Mouse (Mus musculus): ENCODE measurements around the gene Gm9972. TPM values are rescaled to one million over a fixed set of nuclear protein-coding genes. Genes with fewer than 3 reads are reported as not detected.

Gene Gm9972
- total RNA-seq, 2 experiments from 2014 or later, result not detected

- TF ChIP-seq CTCF (IDR thresholded peaks at IDR 0.05), result no peak
- H3K4me3 ChIP-seq, result no peak overlapping the region
- DNase-seq (ENCODE audit: extremely low spot score in 1 of 2, low spot score in 2 of 2), result no peak
- H3K27ac ChIP-seq, result no peak overlapping the region
- intact Hi-C loops (cut with DNase I), result no loop called here
Observed at GRCm38 (mm10) chr11:43086309-43087050, 50.9 kb downstream of the Gm9972 start.

Other genes starting within 250 kb of the Gm9972 start
- under 1 TPM; 0.32 to 0.54 TPM for gene Atp10b, start 114.1 kb downstream of the Gm9972 start, total RNA-seq (2021)

Data from left cerebral cortex, adult 2 months (tissue).